Mouse (Mus musculus) mouse trophoblast stem cell (cell line): ENCODE data around the gene Lrrc8b.

Experiments used
- in situ Hi-C, 2 experiments: fragments of 300-500 bp; cut with MseI, MboI; formaldehyde crosslinking; loops; 2 replicates in 1 of 2; 3 replicates in 1 of 2; pipeline ENCODE4 v1.15.1; 2025

Lrrc8b gene

GRCm38 (mm10) chr5:105415198-105415791, at the start of gene Lrrc8b:
Gene Lrrc8b, plus strand, starts transcription at chr5:105415775.
- in situ Hi-C loops: no loop called here

- in situ Hi-C loops: no loop called here
Measured at GRCm38 (mm10) chr5:105381482-105381881, 34.1 kb upstream of the Lrrc8b start.

DNA sequence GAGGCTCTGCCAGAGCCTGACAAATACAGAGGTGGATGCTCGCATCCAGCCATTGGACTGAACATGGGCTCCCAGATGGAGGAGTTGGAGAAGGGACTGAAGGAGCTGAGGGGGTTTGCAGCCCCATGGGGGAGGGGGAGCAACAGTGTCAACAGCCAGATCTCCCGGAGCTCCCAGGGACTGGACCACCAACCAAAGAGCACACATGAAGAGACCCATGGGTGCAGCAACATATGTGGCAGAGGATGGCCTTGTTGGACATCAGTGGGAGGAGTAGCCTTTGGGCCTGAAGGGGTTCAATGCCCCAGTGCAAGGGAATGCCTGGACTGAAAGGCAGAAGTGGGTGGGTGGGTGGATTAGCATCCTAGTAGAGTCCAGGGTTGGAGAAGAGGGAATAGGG, 25.2 kb upstream of the Lrrc8b start:
- in situ Hi-C loops: no loop called here

GRCm38 (mm10) chr5:105393731-105394130, 21.8 kb upstream of the Lrrc8b start:
- in situ Hi-C loops: no loop called here

GRCm38 (mm10) chr5:105395188-105395587, 20.4 kb upstream of the Lrrc8b start:
- in situ Hi-C loops: no loop called here

GRCm38 (mm10) chr5:105398966-105399365, 16.6 kb upstream of the Lrrc8b start:
- in situ Hi-C loops: no loop called here

GRCm38 (mm10) chr5:105399631-105400423, 15.7 kb upstream of the Lrrc8b start:
- in situ Hi-C loops: loop anchor here (10.0 kb wide), 2 partner anchors 255 to 475 kb away; partner anchors contain the start of gene Zfp326 (in 1 of the 2)

GRCm38 (mm10) chr5:105400424-105401375, 14.9 kb upstream of the Lrrc8b start:
- in situ Hi-C loops: loop anchor here (10.0 kb wide), 2 partner anchors 254 to 474 kb away; partner anchors contain the start of gene Zfp326 (in 1 of the 2)

GRCm38 (mm10) chr5:105401536-105401935, 14.0 kb upstream of the Lrrc8b start:
- in situ Hi-C loops: loop anchor here (10.0 kb wide), 2 partner anchors 253 to 473 kb away; partner anchors contain the start of gene Zfp326 (in 1 of the 2)

GRCm38 (mm10) chr5:105404961-105405360, 10.6 kb upstream of the Lrrc8b start:
- in situ Hi-C loops: loop anchor here (5.0 to 10.0 kb wide), 3 partner anchors 87 to 470 kb away; partner anchors contain the start of gene Zfp326 (in 1 of the 2)

DNA sequence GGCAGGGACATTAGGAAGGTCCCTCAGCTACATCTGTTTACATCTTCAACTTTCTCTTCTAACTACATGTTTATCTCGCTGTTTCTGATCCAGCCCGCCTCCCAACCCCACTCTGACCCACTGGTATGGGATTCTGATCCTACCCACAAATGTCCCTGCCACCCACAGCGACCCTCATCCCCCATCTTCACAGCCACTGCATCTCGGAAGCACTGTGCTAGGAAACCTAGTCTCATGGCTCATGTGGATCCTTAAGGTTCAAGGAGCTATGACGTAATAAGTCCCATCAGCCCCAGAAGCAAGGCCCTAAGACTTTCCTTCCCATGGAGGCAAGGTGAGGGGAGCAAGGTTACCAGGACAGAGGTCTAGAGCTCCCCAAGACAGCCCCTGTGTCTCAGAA, 7.9 kb upstream of the Lrrc8b start:
- in situ Hi-C loops: loop anchor here (5.0 to 10.0 kb wide), 3 partner anchors 85 to 467 kb away; partner anchors contain the start of gene Zfp326 (in 1 of the 2)

DNA sequence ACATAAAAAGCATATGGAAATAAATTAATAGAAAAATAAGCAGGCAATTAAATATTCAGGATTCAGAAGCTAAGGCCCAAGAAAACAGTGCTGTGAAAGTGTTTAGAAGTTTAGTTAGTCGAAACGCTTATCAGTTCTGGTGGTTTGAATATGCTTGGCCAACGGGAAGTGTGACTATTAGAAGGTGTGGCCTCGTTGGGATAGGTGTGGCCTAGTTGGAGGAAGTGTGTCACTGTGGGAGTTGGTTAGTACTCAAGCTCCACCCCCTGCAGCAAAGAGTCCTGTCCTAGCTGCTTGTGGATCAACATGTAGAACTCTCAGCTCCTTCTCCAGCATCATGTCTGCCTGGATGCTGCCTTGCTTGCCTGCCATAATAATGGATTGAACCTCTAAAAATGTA, 6.5 kb upstream of the Lrrc8b start:
- in situ Hi-C loops: loop anchor here (5.0 to 10.0 kb wide), 3 partner anchors 83 to 466 kb away; partner anchors contain the start of gene Zfp326 (in 1 of the 2)

DNA sequence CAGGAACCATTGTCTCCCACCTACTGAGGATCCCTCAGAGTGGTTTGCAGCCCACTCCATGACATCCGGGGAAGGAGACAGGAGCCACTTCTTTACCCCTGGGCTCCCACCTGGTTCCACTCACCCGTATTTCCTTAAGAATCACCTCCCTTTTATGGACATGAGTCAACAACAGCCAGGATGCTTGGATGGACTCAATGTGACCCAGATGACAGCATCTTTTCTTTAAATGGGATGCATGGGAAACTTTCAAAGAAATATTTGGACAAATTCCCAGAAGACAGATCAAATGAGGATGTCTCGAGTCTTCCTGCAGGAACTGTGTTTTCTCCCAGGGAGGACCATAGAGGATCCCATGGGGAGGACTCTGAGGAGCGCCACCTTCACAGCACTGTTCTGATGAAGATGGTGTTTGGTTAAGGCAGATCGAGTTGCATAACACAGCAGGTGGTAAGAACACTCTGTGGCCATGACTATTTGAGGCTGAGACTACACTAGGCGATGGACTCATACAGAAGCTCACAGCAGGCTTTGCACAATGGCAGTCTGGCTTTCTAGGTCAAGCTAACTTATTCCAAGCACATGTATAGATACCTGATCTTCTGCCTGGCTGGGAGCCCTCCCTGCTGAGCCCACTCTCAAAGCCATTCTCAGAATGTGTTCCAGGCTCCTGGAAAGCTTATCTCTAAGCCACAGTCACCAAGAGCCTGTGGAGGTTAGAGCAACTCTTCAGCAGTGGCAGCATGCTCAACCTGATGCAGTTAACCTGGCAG, 4.9 kb upstream of the Lrrc8b start:
- in situ Hi-C loops: loop anchor here in 1 of 2 experiments (5.0 kb wide), 1 partner anchor 462 kb away; no protein-coding TSS in a partner anchor

GRCm38 (mm10) chr5:105411294-105411570, 4.3 kb upstream of the Lrrc8b start:
- in situ Hi-C loops: loop anchor here in 1 of 2 experiments (5.0 kb wide), 1 partner anchor 461 kb away; no protein-coding TSS in a partner anchor

DNA sequence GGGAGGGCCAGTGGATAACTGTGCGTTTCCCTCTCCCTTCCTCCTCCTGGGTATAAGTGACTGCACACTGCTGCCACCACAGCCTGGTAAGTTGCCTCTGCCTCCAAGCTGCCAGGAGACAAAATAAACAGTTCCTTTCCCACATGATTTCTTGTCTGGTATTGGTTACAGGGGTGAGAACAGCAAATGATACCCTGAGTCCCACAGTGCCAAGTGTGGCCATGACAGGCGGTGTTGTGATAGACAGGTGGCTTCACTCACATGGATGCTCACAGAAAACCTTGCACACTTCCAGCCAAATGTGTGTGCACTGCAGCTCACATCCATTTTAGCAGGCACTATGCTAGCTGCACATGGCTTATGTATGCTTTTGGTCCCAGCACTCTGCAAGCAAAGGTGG, 3.8 kb upstream of the Lrrc8b start:
- in situ Hi-C loops: loop anchor here in 1 of 2 experiments (5.0 kb wide), 1 partner anchor 461 kb away; no protein-coding TSS in a partner anchor

DNA sequence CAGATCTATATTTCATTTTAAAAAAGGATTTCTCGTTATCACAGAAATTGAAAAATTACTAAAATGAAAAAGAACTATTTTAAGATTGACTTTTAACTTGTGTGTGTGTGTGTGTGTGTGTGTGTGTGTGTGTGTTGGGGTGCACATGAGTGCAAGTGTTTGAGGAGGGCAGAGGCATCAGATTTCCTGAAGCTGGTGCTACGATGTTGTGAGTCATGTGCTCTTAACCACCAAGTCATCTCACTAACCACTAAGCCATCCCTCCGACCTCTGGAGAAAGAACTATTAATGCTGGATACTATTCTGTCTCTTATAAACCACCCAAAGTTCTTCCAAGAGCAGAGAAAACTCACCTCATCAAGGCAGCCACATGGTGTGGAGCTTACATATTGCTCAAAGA, 2.9 kb upstream of the Lrrc8b start:
- in situ Hi-C loops: loop anchor here in 1 of 2 experiments (5.0 kb wide), 1 partner anchor 460 kb away; no protein-coding TSS in a partner anchor

DNA sequence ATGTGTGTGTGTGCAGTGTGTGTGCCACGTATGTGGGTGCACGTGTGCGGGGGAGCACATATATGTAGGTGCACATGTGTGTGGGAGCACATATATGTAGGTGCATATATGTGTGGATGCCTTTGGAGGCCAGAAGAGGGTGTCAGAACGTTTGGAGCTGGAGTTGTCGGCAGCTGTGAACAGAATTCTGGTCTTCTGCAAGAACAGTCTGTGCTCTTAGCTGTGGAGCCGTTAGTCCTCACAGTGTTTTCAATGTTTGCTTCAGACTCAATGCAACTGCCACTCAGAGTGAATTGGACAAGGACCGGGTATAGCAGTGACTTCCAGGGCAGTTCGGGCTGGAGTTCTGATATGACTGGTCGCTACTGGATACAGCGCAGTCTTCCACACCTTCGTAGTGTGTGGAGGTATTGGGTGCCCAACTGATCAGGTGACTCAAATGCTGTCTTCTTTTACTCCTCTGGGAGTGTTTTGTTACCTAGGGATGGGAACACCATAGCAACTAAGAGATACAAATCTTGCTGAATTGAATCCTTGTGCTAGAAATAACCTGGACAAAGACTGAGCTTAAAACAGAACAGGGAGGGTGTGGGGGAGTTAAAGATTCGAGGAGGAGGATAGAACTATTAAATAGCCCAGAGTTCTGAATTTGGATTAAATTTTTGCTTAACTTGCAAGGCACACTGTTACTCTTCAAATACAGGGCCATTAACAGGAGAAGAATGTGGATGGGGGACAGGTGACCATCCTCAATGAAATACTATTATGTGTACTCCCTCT, 1.0 kb upstream of the Lrrc8b start:
- in situ Hi-C loops: loop anchor here in 1 of 2 experiments (5.0 kb wide), 1 partner anchor 458 kb away; no protein-coding TSS in a partner anchor

DNA sequence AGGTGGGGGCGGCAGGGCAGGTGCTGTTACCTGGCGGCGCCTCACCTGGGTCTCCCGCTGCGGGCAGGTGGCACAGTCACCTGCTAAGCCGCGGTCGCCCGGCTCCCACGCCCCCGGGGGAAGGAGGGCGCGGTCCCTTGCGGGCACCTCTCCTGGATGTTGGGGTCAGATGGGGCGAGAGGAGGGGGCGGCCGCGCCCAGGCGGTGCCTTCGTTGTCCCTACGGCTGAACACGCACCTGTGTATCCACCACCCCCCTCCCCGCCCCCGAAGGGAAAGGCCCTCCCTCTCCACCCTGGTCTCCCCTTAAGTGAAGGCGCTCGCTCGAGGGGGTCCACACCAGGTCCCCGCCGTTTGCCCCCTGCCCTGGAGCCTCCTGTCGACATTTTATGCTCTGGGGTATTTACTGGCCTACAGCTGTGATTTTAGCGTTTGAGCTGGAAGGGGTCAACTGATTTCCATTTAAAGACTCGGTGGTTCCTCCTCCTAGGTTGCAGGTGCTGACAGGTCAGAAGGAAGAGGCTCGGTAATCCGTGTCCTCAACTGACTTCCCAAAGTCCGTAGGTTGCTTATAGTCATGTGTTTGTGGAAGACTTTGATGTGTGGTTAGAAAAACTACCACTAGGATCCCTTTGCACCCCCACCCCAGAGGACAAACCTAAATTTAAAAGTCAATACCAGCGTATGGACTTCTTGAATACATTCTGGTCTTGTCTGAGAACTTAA, 538 bp downstream of the Lrrc8b start:
- in situ Hi-C loops: no loop called here

DNA sequence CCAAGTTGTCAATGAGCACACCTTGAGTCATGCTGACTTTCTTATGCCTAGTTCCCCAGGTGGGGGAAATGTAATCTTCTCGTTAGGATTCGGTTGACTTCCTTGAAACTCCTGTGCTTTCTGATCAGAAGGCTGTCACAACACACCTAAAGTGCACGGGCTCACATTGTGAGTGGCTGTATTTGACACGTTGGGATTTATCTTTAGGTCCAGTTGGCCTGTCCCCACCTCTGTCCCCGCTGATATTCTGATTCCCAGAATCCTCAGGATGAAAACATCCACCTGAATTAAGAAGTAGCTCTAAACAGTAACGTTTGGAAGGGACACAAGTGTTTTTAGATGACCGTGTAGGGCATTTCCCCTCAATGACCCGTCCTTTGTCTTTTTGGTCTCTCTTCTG, 1.6 kb downstream of the Lrrc8b start:
- in situ Hi-C loops: no loop called here
